In genomic region chr7:143388783-143389695, GRCm38 (mm10) we compare ENCODE assay signal across 9 mouse cellular contexts.
DNase-seq lines count a peak whose midpoint lies in the region; ATAC-seq lines count a peak whose summit lies in the region.
"Had no signal": no experiment of that assay in that cellular context is flagged by ENCODE, and none has a peak within 500 bp of the region (broad histone marks: within the 10 kb centered on the region; RNA-seq: fewer than 3 reads in every experiment).

No protein-coding gene starts in this region.

- peaks cover 24% of the 10 kb centered on the region for H3K4me1 ChIP-seq in intestine, embryonic 14.5 days (replicated peaks; ENCODE audit: control insufficient read depth, insufficient read depth, low read length)
- 0 out of 2 replicates have a peak, but pooled peaks cover 3% of the 10 kb centered on the region for H3K4me1 ChIP-seq in liver, embryonic 15.5 days (replicated peaks)
- peaks cover 25% of the 10 kb centered on the region for H3K4me1 ChIP-seq in neural tube, embryonic 15.5 days

- no peaks in the 10 kb centered on the region for H3K27me3 ChIP-seq in intestine, embryonic 14.5 days (replicated peaks; ENCODE audit: control insufficient read depth, insufficient read depth, low read length)
- no peaks in the 10 kb centered on the region for H3K27me3 ChIP-seq in liver, embryonic 15.5 days
- H3K27me3 ChIP-seq in neural tube, embryonic 15.5 days (replicated peaks) = no peaks in the 10 kb centered on the region

- ATAC-seq in cerebellum, adult (ENCODE audit: insufficient number of reproducible peaks, low FRiP score, low TSS enrichment) = no peak
- ATAC-seq in intestine, embryonic 14.5 days (replicated peaks; ENCODE audit: low FRiP score, low TSS enrichment, low read depth) = peak; percentile 90
- peak; percentile 28; the same call in 1 of the 2 replicates for ATAC-seq in liver, embryonic 15.5 days (ENCODE audit: insufficient read depth)
- ATAC-seq in neural tube, embryonic 15.5 days (ENCODE audit: low FRiP score) = peak; percentile 63; the same call in 1 of the 2 replicates

- H3K36me3 ChIP-seq in intestine, embryonic 14.5 days (ENCODE audit: control insufficient read depth, insufficient read depth, low read length) = no peaks in the 10 kb centered on the region
- H3K36me3 ChIP-seq in liver, embryonic 15.5 days (replicated peaks) = no peaks in the 10 kb centered on the region
- no peaks in the 10 kb centered on the region for H3K36me3 ChIP-seq in neural tube, embryonic 15.5 days

- peak overlapping the region; percentile 34 for H3K4me2 ChIP-seq in intestine, embryonic 14.5 days (ENCODE audit: low read length)
- no peak overlapping the region for H3K4me2 ChIP-seq in liver, embryonic 15.5 days
- peak overlapping the region; percentile 23 for H3K4me2 ChIP-seq in neural tube, embryonic 15.5 days

- H3K9ac ChIP-seq in intestine, embryonic 14.5 days (ENCODE audit: low read length) = 0 out of 2 replicates have a peak overlapping the region, but pooled peaks have one; percentile 7
- no peak overlapping the region for H3K9ac ChIP-seq in liver, embryonic 15.5 days
- no peak overlapping the region for H3K9ac ChIP-seq in neural tube, embryonic 15.5 days (replicated peaks)

- WGBS in intestine, embryonic 14.5 days = 27% methylated on average over 27 of the region's 27 CpGs
- 73% methylated on average over 27 of the region's 27 CpGs for WGBS in liver, embryonic 15.5 days (ENCODE audit: insufficient replicate concordance)
- WGBS in neural tube, embryonic 15.5 days = 18% methylated on average over 27 of the region's 27 CpGs

- peak; percentile 31 to 44 for DNase-seq in cerebellum, postnatal 25 days
- DNase-seq in heart, adult 11 months = peak; percentile 98
- DNase-seq in intestine, embryonic 14.5 days (ENCODE audit: low spot score) = peak; percentile 83
- no peak for DNase-seq in layer of hippocampus, postnatal 14 days (ENCODE audit: low spot score in 2 of 2)
- DNase-seq in spleen, adult 18-20 months = no peak

- no peaks in the 10 kb centered on the region for H3K9me3 ChIP-seq in intestine, embryonic 14.5 days (ENCODE audit: control insufficient read depth, low read length)
- H3K9me3 ChIP-seq in liver, embryonic 15.5 days (replicated peaks) = no peaks in the 10 kb centered on the region
- H3K9me3 ChIP-seq in neural tube, embryonic 15.5 days (replicated peaks) = no peaks in the 10 kb centered on the region

- peak overlapping the region; percentile 88 for H3K27ac ChIP-seq in intestine, embryonic 14.5 days (ENCODE audit: low read depth)
- no peak overlapping the region for H3K27ac ChIP-seq in liver, embryonic 15.5 days (replicated peaks)
- H3K27ac ChIP-seq in neural tube, embryonic 15.5 days (replicated peaks) = peak overlapping the region; percentile 48; the same call in 1 of the 2 replicates

- H3K4me3 ChIP-seq in intestine, embryonic 14.5 days (ENCODE audit: low read depth, low read length) = no peak overlapping the region
- no peak overlapping the region for H3K4me3 ChIP-seq in liver, embryonic 15.5 days (replicated peaks)
- no peak overlapping the region for H3K4me3 ChIP-seq in neural tube, embryonic 15.5 days (replicated peaks)
- H3K4me3 ChIP-seq: myocyte had no signal

Comparison
In these comparisons a context has a peak if more than half of its experiments do, and no peak if none do; other contexts are left out.
1. DNase-seq: peak in cerebellum, postnatal 25 days (2 of 2), heart, adult 11 months (single experiment) and intestine, embryonic 14.5 days (single experiment); none in layer of hippocampus, postnatal 14 days (0 of 2) and spleen, adult 18-20 months (0 of 2).